Mouse (Mus musculus): ENCODE data around the gene Magi1.
"Not testable (repeated sequence)": the region's sequence is repeated elsewhere in the genome, so short reads cannot be mapped to it uniquely, and the experiment has no call there.

The Magi1 gene

GRCm38 (mm10) chr6:94063542-94063941 lies 220.2 kb downstream of the Magi1 start:
- no peak for DNase-seq (ENCODE audit: low read depth)

DNA sequence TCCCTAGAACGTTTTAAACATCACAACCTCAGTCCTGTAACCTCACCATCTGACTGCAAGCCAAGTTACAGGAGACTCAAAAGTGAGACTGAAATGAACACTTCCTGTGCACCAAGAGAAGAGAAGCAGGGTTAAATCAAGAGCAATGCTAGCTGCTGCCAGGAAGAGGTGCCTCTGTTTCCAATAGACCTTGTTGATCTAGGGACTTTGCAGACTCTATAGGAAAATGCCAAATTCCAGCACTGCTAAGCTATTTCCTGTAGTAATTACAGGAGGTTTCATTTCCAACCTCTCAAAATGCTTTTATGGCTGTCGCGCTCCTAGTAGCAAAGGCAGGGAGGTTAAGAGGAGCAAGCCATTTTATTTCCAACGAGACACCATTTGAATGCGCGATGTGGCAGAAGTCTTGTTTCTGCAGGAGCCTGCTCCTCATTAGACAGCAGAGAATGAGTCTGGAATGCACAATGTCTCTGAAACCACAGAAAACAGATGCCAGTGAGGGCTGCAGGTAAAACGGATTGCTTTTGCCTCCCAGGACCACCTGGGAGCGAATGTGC lies 222.2 kb downstream of the Magi1 start:
- DNase-seq (ENCODE audit: low read depth) = no peak

DNA sequence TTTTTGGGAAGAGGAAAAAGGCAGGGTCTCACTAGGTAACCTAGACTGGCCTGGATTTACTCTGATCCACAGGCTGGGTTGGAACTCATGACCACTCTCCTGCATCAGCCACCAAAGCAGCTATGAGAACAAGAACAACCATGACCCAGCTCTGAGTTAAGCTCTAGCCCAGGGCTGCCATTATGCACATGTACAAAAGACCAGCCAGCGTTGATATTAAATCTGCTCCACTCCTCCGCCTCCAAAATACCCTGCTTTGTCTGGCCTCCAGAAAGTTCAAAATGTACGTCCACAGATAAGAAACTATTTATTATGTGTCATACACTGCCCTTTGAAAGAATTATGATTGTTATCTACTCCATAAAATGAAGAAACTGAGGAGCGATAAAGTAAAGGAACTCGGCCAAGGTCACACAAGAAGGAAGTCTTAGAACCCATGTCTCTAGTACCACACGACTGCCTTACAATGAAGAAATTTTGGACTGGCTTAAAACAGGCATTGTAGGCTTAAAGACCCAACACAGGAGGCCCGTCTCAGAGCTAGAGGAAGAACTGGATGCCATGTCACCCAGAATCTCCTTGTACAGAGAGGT lies 223.0 kb downstream of the Magi1 start:
- no peak for DNase-seq (ENCODE audit: low read depth)

DNA sequence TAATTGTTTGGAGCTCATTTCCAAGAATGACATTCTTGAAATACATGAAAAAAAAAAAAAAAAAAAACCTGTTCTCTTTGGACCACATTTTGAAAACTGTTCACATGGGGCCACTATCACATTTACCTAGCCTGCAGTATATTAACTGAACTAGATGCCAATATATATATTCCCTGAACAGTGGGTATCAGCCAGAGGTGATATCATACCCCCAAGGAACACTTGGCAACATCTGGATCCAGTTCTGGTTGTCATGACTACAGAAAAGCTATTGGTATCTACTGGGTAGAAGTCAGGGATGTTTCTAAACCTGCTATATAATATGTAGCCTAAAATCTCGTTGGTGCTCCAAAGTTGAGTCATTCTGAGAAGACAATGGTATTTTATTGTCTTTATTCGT lies 224.6 kb downstream of the Magi1 start:
- no peak for DNase-seq (ENCODE audit: low read depth)

DNA sequence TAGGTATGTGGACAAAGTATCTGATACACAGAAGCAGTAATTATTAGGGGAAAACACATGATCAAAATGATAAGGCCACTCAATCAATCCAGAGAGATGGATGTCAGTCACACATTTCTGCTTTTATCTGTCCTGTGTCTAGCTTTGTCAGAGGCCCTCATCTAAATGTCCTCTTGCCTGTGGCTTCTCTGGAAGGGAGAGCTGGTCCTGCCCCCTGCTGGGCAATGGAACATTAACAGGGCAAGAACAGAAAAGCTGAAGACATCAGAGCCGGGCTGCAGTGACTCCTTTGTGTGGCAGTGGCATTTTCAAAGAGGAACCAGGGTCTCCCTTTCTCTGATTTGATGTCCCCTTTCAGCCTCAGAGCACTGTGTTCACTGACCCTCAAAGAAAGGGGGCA lies 229.8 kb downstream of the Magi1 start:
- DNase-seq (ENCODE audit: low read depth) = no peak

GRCm38 (mm10) chr6:94045180-94045579 lies 238.5 kb downstream of the Magi1 start:
- DNase-seq (ENCODE audit: low read depth) = no peak

DNA sequence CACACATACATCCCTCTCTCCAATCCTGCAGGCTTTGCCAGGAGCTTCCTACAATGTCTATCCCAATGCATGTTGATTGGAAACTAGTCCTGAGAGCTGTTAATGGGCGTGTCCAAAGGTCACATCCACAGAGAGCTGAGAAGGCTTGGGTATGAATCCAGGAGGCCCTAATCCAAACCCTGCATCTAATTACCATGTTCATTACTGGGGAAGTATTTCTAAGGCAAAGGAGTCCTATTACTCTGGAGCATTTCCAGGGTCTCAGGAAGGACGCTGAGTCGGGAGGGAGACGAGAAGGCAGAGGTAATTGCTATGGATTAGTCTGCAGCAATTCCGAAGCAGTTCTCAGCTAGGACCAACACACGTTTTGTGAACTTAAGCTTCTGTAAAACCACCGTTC lies 240.3 kb downstream of the Magi1 start:
- no peak for DNase-seq (ENCODE audit: low read depth)

- no peak for DNase-seq (ENCODE audit: low read depth)
Measured at GRCm38 (mm10) chr6:94040093-94040492, 243.6 kb downstream of the Magi1 start.

- no peak for DNase-seq (ENCODE audit: low read depth)
Measured at GRCm38 (mm10) chr6:94038897-94039296, 244.8 kb downstream of the Magi1 start.

DNA sequence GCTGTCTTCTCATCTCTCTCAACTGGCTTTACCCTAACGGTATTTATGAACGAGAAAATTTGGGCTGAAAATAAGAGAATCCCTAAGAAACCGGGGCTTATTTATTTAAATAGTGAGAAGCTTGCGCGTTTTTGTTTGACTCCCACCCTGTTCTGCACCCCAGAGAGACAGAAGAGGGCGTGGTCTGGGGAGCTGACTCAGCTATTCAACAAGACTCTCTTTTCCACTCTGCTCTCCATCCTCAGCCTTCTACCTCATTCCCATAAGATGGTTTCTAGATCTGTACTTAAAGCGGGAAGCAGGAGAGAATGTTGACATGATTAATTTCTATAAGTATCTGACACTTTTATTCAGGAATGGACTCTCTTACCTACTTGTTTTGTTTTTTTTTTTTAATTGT lies 247.2 kb downstream of the Magi1 start:
- no peak for DNase-seq (ENCODE audit: low read depth)

DNA sequence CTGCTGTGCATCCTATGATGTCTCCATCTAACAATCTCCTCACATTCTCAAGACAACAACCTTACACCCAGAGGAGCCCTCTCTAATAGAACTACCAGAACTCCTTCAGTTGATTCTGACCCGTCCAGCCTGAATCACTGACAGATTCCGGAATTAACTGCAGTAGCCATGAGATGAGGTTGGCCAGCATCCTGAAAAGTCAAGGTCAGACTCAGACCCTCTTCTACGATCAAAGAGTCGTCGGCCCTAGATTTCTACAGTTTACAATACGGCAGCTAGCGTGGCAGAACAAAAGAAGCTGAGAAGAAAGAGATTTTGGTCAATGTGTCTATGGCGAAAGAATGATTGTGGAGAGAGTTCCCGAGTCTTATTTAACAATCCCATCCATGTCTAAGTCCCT lies 257.4 kb downstream of the Magi1 start:
- no peak for DNase-seq (ENCODE audit: low read depth)

DNA sequence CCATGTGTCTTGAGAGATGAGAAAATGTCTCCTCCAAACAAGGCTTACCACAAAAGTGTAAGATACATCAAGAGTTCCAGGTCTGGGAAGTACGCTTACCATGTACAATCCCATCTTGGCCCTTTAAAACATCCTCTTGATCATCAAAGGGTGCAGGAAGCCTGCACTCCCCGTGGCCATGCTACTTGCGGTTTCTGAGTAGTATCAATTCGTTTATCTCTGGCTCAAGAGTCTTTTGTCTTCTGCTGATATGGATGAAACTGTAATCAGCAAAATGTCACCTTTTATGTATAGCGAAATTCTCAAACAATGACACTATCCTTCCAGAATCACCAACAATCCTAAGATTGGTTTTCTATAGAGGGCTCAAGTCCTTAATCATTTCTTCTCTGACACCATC lies 261.3 kb downstream of the Magi1 start:
- no peak for DNase-seq (ENCODE audit: low read depth)

DNA sequence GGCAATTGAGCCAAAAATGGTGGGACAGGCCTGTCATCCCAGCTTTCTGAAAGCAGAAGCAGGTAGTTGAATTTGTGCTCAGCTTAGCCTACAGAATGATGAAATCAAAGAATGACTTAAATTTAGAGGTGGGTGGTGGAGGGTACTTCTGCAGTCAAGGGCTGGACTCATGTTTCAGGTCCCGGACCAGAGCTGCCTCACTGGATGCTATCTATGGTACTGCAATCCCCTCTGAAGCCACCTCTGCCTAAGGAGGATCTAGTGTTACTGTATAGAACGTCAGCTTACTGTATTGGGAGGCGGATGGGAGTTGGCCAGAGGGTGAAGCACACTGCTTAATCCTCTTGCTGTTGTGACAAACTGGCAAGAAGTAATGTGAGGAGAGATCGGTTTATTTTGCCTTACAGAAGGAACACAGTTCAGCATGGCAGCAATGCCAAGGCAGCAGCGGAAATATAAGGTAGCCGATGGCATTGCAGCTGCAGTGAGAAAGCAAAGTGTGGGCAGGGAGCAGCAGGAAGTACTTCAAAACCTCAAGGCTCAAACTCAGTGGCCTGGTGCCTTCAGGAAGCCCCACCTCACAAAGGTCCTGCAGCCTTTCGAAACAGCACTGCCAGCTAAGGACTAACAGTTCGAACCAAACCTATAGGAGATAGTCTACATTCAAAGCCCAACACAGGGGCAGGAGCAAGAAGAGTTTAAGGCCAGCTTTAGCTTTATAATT lies 262.3 kb downstream of the Magi1 start:
- no peak for DNase-seq (ENCODE audit: low read depth)

DNA sequence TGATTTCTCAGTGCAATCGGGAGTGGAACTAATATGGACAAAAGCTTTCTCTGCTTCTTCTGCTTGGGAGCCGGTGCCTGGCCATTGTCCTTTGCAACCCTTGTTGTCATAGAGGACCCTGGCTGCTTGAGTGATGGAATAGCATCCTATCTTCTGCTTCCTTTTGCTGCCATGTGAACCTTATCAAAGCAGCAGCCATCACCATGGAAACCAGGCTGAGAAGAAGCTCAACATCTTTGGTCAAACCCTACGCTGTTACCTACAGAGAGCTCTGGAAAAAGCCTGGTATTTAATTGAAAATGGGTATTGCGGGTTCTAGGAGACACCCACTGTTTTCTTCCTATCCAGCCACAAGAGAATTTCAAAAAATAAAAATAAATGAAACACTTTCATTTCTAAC lies 263.2 kb downstream of the Magi1 start:
- DNase-seq (ENCODE audit: low read depth) = no peak

DNA sequence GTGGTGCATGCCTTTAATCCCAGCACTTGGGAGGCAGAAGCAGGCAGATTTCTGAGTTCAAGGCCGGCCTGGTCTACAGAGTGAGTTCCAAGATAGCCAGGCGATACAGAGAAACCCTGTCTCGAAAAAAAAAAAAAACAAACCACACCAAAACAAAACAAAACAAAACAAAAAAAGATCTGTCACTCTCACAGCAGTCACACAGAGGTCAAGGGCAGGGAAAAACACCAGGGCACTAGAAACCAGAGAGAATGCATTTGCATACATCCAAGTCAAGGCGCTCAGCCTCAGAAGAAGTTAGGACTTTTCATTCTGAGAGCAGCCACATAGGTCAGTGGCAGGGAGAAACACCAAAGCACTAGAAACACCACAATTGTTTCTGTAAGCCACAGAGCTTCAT lies 263.8 kb downstream of the Magi1 start:
- no peak for DNase-seq (ENCODE audit: low read depth)

- no peak for DNase-seq (ENCODE audit: low read depth)
Measured at GRCm38 (mm10) chr6:94013761-94014160, 270.0 kb downstream of the Magi1 start.

GRCm38 (mm10) chr6:94011947-94012346 lies 271.8 kb downstream of the Magi1 start:
- no peak for DNase-seq (ENCODE audit: low read depth)

GRCm38 (mm10) chr6:94011521-94011920 lies 272.2 kb downstream of the Magi1 start:
- no peak for DNase-seq (ENCODE audit: low read depth)

DNA sequence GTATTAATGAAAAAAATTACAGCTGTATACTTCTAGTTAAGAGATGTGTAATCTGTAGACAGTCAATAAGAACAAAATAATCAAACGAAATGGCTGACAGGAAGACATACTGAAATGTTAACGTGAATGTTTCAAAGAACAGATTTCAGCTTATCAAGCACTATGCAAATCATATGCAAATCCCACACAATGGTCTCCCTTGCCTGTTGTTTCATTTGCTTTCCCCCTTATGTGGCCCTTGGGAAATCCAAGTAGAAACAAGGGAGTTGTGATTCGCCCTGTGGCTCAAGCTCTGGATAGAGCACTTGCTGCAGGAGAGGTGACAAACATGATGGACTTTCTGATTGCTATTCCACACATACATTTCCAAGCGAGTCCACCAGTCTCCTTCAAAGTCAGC lies 275.1 kb downstream of the Magi1 start:
- DNase-seq (ENCODE audit: low read depth) = no peak

DNA sequence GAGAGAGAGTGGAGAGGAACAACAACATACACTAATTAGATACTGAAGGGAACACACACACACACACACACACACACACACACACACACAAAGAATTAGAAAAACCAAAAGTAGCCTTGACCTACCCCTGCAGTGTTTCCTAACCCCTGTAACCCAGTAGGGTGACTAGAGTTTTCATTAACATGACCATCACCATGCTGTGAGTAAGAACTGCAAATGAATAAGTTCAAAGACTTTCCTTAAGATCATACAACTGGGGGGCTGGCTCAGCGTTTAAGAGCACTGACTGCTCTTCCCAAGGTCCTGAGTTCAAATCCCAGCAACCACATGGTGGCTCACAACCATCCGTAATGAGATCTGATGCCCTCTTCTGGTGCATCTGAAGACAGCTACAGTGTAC lies 280.1 kb downstream of the Magi1 start:
- not testable (repeated sequence) for DNase-seq (ENCODE audit: low read depth)

GRCm38 (mm10) chr6:93996841-93997485 lies 286.8 kb downstream of the Magi1 start:
- DNase-seq (ENCODE audit: low read depth) = no peak

DNA sequence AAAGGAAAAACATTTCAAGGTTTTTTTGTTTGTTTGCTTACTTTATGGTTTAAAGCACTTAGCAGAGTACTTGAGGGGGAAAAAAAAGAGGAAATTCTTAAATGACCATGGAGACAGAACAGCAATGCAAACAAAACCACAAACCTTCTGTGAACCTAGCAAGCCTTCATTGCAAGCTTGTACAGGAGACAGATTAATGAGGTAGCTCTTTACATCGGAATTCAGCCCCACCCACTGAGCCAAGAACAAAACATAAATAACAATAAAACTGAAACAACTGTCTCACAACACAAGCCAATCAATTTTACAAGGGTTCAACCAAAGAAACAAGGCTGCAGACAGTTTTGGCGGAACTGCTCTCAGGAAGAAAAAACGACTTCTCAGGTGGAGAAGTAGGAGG lies 296.2 kb downstream of the Magi1 start:
- DNase-seq (ENCODE audit: low read depth) = no peak

- no peak for DNase-seq (ENCODE audit: low read depth)
Measured at GRCm38 (mm10) chr6:93985111-93985510, 298.6 kb downstream of the Magi1 start.
